Mouse (Mus musculus): Measurements from ENCODE around the gene Lrch3.
"Not testable (repeated sequence)": the region's sequence is repeated elsewhere in the genome, so short reads cannot be mapped to it uniquely, and the experiment has no call there.

The Lrch3 gene

GRCm38 (mm10) chr16:33054927-33055326 is 141.0 kb downstream of the Lrch3 start:
- DNase-seq (ENCODE audit: low read depth, low spot score) = not testable (repeated sequence)

- DNase-seq (ENCODE audit: low read depth, low spot score) = no peak
These were observed 141.8 kb downstream of the Lrch3 start for GRCm38 (mm10) chr16:33055655-33056054.

GRCm38 (mm10) chr16:33056095-33056785 is 142.3 kb downstream of the Lrch3 start, which contains the start of the genes Iqcg and Rpl35a:
Gene Iqcg (minus strand): TSS chr16:33056218.
Gene Rpl35a (plus strand): TSS chr16:33056453.
- peak; percentile 83 for DNase-seq (ENCODE audit: low read depth, low spot score)

- no peak for DNase-seq (ENCODE audit: low read depth, low spot score)
These were observed 142.9 kb downstream of the Lrch3 start for GRCm38 (mm10) chr16:33056786-33057185.

GRCm38 (mm10) chr16:33058033-33058432 is 144.1 kb downstream of the Lrch3 start:
- no peak for DNase-seq (ENCODE audit: low read depth, low spot score)

GRCm38 (mm10) chr16:33058656-33059055 is 144.8 kb downstream of the Lrch3 start:
- DNase-seq (ENCODE audit: low read depth, low spot score) = not testable (repeated sequence)

- DNase-seq (ENCODE audit: low read depth, low spot score) = no peak
These were observed 145.6 kb downstream of the Lrch3 start for GRCm38 (mm10) chr16:33059471-33059870.

GRCm38 (mm10) chr16:33060926-33061325 is 147.0 kb downstream of the Lrch3 start:
- DNase-seq (ENCODE audit: low read depth, low spot score) = no peak

- DNase-seq (ENCODE audit: low read depth, low spot score) = no peak
These were observed 147.5 kb downstream of the Lrch3 start for GRCm38 (mm10) chr16:33061400-33061799.

- DNase-seq (ENCODE audit: low read depth, low spot score) = peak; percentile 88
These were observed 148.3 kb downstream of the Lrch3 start, which contains the start of gene Lmln for GRCm38 (mm10) chr16:33062024-33062681. Gene Lmln (plus strand): TSS chr16:33062521.

- no peak for DNase-seq (ENCODE audit: low read depth, low spot score)
These were observed 148.8 kb downstream of the Lrch3 start for GRCm38 (mm10) chr16:33062682-33063131.

- DNase-seq (ENCODE audit: low read depth, low spot score) = no peak
These were observed 149.4 kb downstream of the Lrch3 start for GRCm38 (mm10) chr16:33063267-33063666.

GRCm38 (mm10) chr16:33064636-33065035 is 150.7 kb downstream of the Lrch3 start:
- DNase-seq (ENCODE audit: low read depth, low spot score) = no peak

All from embryo, embryonic 11.5 days (tissue).